Mouse (Mus musculus): ENCODE measurements around the gene Rac3. TPM values are rescaled to one million over a fixed set of nuclear protein-coding genes. Genes with fewer than 3 reads are reported as not detected.

Gene Rac3
- polyA plus RNA-seq, 1 experiment, result 26.3 TPM

- WGBS, result 90% methylated on average over 4 of the region's 4 CpGs
- H3K36me3 ChIP-seq (ENCODE audit: control insufficient read depth, insufficient read depth, low read length), result peaks cover 6% of the 10 kb centered on the region; the same call in 1 of the 2 replicates
- no peaks in the 10 kb centered on the region for H3K4me1 ChIP-seq (replicated peaks; ENCODE audit: control insufficient read depth, insufficient read depth, low read length)
- no peak for DNase-seq
- no peak overlapping the region for H3K4me3 ChIP-seq (ENCODE audit: control insufficient read depth, insufficient read depth, low read length)
- no peak for TF ChIP-seq POLR2A (IDR thresholded peaks at IDR 0.05; ENCODE audit: control insufficient read depth, extremely low read depth, insufficient read depth, low read length, poor library complexity)
- TF ChIP-seq CTCF (IDR thresholded peaks at IDR 0.05; ENCODE audit: borderline replicate concordance, control insufficient read depth, extremely low read depth, insufficient read depth, low read length, poor library complexity), result no peak
- no peaks in the 10 kb centered on the region for H3K27me3 ChIP-seq (ENCODE audit: control insufficient read depth, insufficient read depth, low read length)
- no peak overlapping the region for H3K27ac ChIP-seq (ENCODE audit: control insufficient read depth, insufficient read depth, low read length)
These were observed 28.7 kb upstream of the Rac3 start for GRCm38 (mm10) chr11:120692471-120693011.

DNA sequence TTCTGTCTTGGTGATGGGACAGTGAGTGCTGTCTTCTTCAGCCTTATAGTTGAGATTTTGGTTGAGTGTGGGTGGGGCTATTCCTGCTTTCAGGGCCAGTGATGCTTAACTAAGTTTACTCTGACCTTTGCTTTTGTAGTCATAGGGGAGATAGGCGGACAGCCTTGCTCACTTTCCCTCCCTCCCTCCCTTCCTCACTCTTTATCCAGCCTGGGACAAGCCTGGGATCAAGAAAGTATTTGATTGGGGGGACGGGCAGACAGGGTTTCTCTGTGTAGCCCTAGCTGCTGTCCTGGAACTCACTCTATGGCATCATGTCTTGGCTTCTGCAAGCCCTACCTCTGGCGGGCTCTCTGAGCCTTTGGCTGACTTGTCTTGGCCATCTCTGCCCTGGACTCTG, 27.8 kb upstream of the Rac3 start:
- Histone ChIP-seq H3K27ac (ENCODE audit: control insufficient read depth, insufficient read depth, low read length) (no peak overlapping the region), H3K36me3 (ENCODE audit: control insufficient read depth, insufficient read depth, low read length) (peaks cover 6% of the 10 kb centered on the region; the same call in 1 of the 2 replicates), H3K27me3 (ENCODE audit: control insufficient read depth, insufficient read depth, low read length) (no peaks in the 10 kb centered on the region), H3K4me1 (replicated peaks; ENCODE audit: control insufficient read depth, insufficient read depth, low read length) (no peaks in the 10 kb centered on the region), H3K4me3 (ENCODE audit: control insufficient read depth, insufficient read depth, low read length) (no peak overlapping the region)
- TF ChIP-seq CTCF (IDR thresholded peaks at IDR 0.05; ENCODE audit: borderline replicate concordance, control insufficient read depth, extremely low read depth, insufficient read depth, low read length, poor library complexity), result no peak
- TF ChIP-seq POLR2A (IDR thresholded peaks at IDR 0.05; ENCODE audit: control insufficient read depth, extremely low read depth, insufficient read depth, low read length, poor library complexity), result no peak
- no peak for DNase-seq
- WGBS, result 98% methylated on average over 3 of the region's 3 CpGs

DNA sequence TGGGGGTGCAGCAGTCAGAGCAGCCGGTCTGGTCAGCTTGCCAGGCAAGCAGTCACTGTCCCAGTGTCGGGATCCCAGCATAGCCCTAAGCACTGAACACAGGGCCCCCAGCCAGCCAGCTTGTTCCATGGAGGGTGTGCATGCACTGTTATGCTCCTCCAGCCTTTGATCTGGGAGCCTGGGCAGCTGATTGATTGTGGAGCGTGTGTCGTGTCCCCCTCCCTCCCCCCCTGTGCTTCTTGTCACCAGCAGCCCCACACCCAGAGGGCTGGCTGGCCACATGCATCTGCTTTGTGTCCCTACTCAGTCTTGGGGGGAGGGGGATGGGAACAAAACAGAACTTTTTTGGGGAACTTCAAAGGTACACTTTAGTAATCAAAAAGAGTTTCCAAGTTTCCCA, 26.1 kb upstream of the Rac3 start:
- H3K27ac ChIP-seq (ENCODE audit: control insufficient read depth, insufficient read depth, low read length), result no peak overlapping the region
- no peak for DNase-seq
- WGBS, result 97% methylated on average over 4 of the region's 4 CpGs
- TF ChIP-seq CTCF (IDR thresholded peaks at IDR 0.05; ENCODE audit: borderline replicate concordance, control insufficient read depth, extremely low read depth, insufficient read depth, low read length, poor library complexity) (no peak), POLR2A (IDR thresholded peaks at IDR 0.05; ENCODE audit: control insufficient read depth, extremely low read depth, insufficient read depth, low read length, poor library complexity) (no peak)
- no peaks in the 10 kb centered on the region for H3K4me1 ChIP-seq (replicated peaks; ENCODE audit: control insufficient read depth, insufficient read depth, low read length)
- H3K36me3 ChIP-seq (ENCODE audit: control insufficient read depth, insufficient read depth, low read length), result no peaks in the 10 kb centered on the region
- H3K27me3 ChIP-seq (ENCODE audit: control insufficient read depth, insufficient read depth, low read length), result no peaks in the 10 kb centered on the region
- no peak overlapping the region for H3K4me3 ChIP-seq (ENCODE audit: control insufficient read depth, insufficient read depth, low read length)

DNA sequence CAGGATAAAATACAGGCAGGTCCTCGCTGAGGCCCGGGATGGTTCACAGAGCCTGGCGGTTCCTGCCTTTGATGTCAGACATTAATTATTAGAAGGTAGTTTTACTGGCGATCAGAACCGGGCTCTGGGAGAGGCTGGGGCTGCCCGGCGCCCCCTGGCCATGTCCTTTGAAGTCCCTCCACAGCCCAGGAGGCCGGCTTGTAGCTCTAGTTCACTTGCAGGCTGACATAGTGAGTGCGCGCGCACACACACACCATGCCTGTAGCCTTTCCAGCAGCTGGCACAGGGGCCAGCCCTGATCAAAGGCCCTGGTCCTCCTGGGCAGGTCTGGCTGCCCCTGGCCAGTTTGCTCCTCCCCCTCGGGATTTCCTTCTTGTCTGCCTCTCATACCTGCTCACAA, 25.6 kb upstream of the Rac3 start:
- DNase-seq, result no peak
- H3K4me1 ChIP-seq (replicated peaks; ENCODE audit: control insufficient read depth, insufficient read depth, low read length), result no peaks in the 10 kb centered on the region
- H3K4me3 ChIP-seq (ENCODE audit: control insufficient read depth, insufficient read depth, low read length), result no peak overlapping the region
- WGBS, result 98% methylated on average over 12 of the region's 12 CpGs
- H3K36me3 ChIP-seq (ENCODE audit: control insufficient read depth, insufficient read depth, low read length), result no peaks in the 10 kb centered on the region
- TF ChIP-seq CTCF (IDR thresholded peaks at IDR 0.05; ENCODE audit: borderline replicate concordance, control insufficient read depth, extremely low read depth, insufficient read depth, low read length, poor library complexity) (no peak), POLR2A (IDR thresholded peaks at IDR 0.05; ENCODE audit: control insufficient read depth, extremely low read depth, insufficient read depth, low read length, poor library complexity) (no peak)
- no peaks in the 10 kb centered on the region for H3K27me3 ChIP-seq (ENCODE audit: control insufficient read depth, insufficient read depth, low read length)
- no peak overlapping the region for H3K27ac ChIP-seq (ENCODE audit: control insufficient read depth, insufficient read depth, low read length)

DNA sequence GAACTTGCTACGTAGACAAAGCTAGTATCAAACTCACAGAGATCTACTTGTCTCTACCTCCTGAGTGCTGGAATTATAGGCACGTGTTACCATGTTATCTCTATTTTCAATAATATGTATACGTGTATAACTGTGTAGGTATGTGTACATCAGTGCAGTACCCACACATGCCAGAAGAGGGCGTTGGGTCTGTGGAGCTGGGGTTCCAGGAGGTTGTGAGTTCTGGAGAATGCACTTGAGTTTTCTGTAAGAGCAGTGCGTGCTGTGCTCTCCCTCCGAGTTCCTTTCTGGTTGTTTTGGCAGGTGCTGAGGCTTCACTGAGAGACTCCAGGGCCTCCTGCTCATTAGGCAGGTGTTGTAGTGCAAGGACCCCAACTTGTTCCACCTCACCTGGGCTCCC, 24.7 kb upstream of the Rac3 start:
- Histone ChIP-seq H3K4me1 (replicated peaks; ENCODE audit: control insufficient read depth, insufficient read depth, low read length) (no peaks in the 10 kb centered on the region), H3K4me3 (ENCODE audit: control insufficient read depth, insufficient read depth, low read length) (no peak overlapping the region), H3K27ac (ENCODE audit: control insufficient read depth, insufficient read depth, low read length) (no peak overlapping the region), H3K27me3 (ENCODE audit: control insufficient read depth, insufficient read depth, low read length) (no peaks in the 10 kb centered on the region), H3K36me3 (ENCODE audit: control insufficient read depth, insufficient read depth, low read length) (peaks cover 5% of the 10 kb centered on the region)
- 97% methylated on average over 6 of the region's 6 CpGs for WGBS
- TF ChIP-seq POLR2A (IDR thresholded peaks at IDR 0.05; ENCODE audit: control insufficient read depth, extremely low read depth, insufficient read depth, low read length, poor library complexity) (no peak), CTCF (IDR thresholded peaks at IDR 0.05; ENCODE audit: borderline replicate concordance, control insufficient read depth, extremely low read depth, insufficient read depth, low read length, poor library complexity) (no peak)
- DNase-seq, result no peak

DNA sequence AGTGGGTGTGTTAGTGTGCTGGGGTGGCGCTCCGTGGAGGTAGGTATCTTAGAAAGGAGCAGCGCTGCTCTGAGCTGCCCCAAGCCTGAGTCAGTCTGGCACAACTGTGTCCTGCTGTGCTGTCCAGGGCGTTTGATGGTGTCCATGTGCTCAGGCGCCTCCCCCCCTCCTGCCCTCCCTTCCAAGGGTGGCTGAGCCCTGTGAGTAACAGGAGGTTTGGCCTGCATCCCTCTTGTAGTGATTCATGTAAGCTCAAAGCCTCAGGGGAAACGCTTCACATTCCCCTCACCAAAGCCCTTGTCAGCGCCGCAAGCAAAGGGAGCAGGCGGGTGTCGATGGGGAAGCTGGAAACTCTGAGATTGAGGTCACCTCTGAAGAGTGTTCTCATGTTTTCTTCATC, 23.5 kb upstream of the Rac3 start:
- Histone ChIP-seq H3K4me1 (replicated peaks; ENCODE audit: control insufficient read depth, insufficient read depth, low read length) (no peaks in the 10 kb centered on the region), H3K27me3 (ENCODE audit: control insufficient read depth, insufficient read depth, low read length) (no peaks in the 10 kb centered on the region), H3K36me3 (ENCODE audit: control insufficient read depth, insufficient read depth, low read length) (peaks cover 7% of the 10 kb centered on the region), H3K4me3 (ENCODE audit: control insufficient read depth, insufficient read depth, low read length) (no peak overlapping the region), H3K27ac (ENCODE audit: control insufficient read depth, insufficient read depth, low read length) (no peak overlapping the region)
- no peak for DNase-seq
- WGBS, result 91% methylated on average over 10 of the region's 10 CpGs
- TF ChIP-seq POLR2A (IDR thresholded peaks at IDR 0.05; ENCODE audit: control insufficient read depth, extremely low read depth, insufficient read depth, low read length, poor library complexity) (no peak), CTCF (IDR thresholded peaks at IDR 0.05; ENCODE audit: borderline replicate concordance, control insufficient read depth, extremely low read depth, insufficient read depth, low read length, poor library complexity) (no peak)

All from thymus, adult 2 months (tissue).